Mouse (Mus musculus) layer of hippocampus, adult 18-20 months (tissue): Measurements from ENCODE around the gene Wfdc2. TPM values are rescaled to one million over a fixed set of nuclear protein-coding genes. Genes with fewer than 3 reads are reported as not detected.
A peak's percentile ranks its signal among the peaks of the same experiment; 100 is the strongest.

Experiments
- DNase-seq, 2 experiments: peaks; one replicate each; pipeline ENCODE4 v3.0.0; 2022; ENCODE audit warnings: low spot score in 2 of 2
- long read RNA-seq: library from polyadenylated mRNA; stranded (forward); transcript quantifications from one replicate; pipeline ENCODE4 v2.0.0, GENCODE M21; 2021
- total RNA-seq, 2 experiments: library from RNA; stranded (reverse); gene quantifications; 2 replicates each; pipeline ENCODE4 v1.2.3; 2021

Wfdc2 gene
- under 1 TPM; 0.67 to 0.96 TPM for total RNA-seq
- long read RNA-seq = 0 reads

DNA sequence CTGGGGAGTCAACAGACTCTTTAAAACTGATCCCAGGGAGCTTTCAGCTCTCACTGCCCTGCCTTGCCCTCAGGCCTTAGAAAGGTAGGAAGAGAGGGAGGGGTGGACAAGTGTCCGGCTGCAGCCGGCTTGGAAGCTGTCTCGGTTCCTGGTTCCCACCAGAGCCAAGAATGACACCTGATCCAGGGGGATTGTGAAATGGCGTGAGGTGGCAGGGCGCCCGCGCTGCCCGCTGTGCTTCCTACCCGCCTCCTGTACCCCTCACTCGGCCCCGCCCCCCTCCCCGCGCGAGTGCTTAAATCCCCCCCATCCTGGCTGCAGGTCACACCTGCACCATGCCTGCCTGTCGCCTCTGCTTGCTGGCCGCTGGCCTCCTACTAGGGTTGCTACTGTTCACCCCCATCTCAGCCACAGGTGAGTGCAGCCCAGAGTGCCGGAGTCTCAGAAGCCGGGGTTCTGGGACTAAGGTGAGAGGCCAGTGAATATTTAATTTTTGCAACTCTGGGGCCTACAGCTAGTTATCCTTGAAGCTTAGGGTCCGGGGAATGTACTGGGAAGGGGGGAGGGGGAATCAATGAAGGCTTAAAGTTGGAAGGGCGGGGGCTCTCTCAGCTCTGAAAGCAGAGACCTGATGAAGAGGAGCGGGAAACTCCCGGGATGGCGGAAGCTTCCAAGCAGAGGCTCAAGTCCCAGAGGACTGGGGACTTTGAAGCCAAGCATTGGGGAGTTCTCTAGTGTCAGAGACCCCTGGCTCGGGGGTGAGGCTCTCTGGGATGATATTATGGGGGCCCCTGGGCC is at the start of gene Wfdc2:
TSS of gene Wfdc2 (plus strand) at position 23 of the 798 bp plus-strand sequence.
- no peak for DNase-seq

DNA sequence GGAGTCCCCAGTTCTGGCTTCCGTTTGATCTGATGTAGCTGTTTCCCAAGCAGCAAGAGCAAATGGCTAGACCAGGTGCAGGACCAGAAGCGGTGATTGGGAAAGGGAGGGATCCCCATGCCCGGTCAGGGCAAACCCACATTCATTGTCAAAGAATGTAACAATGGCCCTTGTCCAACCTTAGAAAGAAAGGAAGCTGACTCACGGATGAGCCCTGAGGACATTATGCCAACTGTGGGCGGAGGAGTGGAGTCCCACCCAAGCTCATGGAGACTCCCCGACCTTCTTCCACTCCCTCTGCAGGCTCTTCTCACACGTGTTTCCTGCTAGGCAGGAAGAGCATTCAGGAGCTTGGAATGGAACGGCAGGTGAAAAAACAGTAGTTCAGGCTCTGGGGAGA is 48.8 kb upstream of the Wfdc2 start:
- no peak for DNase-seq

DNA sequence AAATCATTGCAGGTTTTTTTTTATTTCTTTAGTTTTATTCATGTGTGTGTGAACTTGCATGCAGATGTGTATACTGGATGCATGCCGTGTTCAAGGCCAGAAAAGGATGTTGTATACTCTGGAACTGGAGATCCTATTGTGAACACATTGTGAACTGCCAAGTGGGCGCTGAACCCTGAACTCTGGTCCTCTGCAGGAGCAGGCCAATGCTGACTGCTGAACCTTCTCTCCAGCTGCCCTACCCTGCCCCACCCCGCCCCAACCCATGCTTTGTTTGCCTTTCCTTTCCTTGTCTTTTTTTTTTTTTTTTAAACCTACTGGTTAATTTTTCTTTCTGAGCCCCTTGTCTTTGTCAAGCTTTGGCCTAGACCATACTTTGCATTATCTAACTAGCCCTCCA is 47.3 kb upstream of the Wfdc2 start:
- DNase-seq = no peak

DNA sequence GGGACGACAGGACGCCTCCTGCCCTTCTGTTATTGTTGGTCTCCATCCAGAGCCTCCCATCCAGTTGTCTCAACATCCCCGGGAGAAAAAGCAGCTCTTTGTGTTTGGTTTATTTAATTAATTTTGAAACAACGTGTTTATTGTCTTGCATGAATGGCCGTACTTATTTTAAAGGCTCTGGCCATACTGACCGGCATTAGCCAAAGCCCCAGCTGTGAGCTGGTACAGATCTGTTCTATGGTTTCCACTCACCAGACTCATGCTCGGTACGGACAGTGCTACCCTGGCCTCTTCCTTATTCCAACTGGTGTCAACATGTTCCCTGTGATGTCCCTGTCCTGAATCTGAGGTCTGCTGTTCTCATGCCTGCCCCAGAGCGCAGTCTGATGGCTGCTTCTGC is 46.3 kb upstream of the Wfdc2 start:
- DNase-seq = peak in 1 of 2 experiments; percentile 35

DNA sequence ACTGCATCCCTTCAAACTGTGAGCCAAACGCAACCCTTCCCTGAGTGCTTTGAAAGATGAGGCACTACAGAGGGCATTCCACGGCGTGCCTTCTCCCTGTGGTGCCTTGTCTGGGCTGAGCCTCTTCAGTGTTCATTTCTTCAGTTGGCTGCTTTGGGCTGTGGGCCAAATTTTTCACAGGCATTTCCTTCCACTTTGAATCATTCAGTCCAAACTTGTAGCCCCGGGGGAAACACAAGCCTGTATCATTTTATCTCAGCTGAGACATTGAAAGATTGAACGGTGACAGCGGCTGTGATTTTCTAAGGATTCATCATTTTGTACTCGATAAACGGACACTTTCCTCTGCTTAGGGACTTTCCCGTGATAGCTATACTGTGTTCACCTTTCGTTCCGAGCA is 45.6 kb upstream of the Wfdc2 start:
- no peak for DNase-seq

DNA sequence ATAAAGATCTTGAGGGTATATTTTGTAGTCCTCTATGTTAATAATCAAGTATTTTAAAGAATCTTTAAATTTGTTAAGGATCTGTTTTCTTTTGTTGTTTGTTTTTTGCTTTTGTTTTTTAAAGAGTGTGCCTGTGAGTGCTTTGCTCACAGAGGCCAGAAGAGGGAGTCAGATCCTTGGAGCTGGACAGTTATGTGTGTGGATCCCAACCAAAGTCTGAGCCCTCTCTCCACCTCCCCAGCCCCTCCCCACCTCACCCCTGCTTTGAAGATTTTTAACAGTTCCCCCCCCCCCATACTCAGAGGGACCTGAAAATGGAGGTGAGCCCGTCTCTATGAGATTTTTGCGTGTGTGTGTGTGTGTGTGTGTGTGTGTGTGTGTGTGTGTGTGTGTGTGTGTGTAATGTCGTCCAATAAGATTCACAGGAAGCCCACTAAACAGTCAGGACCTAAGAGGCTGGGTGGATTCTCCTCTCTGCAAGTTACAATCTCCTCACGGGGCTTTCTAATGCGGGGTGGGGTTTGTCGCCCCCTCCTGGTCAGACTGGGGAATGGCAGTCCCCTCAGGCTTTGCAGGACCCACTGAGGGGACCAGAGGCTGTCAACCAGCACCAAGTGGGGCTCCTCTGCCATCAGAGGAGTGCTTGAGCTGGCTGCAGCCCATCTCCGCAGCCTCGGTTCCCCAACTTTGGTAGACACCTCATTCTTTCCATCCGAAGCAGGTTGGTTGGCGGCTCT is 44.6 kb upstream of the Wfdc2 start:
- DNase-seq = peak in 1 of 2 experiments; percentile 71

DNA sequence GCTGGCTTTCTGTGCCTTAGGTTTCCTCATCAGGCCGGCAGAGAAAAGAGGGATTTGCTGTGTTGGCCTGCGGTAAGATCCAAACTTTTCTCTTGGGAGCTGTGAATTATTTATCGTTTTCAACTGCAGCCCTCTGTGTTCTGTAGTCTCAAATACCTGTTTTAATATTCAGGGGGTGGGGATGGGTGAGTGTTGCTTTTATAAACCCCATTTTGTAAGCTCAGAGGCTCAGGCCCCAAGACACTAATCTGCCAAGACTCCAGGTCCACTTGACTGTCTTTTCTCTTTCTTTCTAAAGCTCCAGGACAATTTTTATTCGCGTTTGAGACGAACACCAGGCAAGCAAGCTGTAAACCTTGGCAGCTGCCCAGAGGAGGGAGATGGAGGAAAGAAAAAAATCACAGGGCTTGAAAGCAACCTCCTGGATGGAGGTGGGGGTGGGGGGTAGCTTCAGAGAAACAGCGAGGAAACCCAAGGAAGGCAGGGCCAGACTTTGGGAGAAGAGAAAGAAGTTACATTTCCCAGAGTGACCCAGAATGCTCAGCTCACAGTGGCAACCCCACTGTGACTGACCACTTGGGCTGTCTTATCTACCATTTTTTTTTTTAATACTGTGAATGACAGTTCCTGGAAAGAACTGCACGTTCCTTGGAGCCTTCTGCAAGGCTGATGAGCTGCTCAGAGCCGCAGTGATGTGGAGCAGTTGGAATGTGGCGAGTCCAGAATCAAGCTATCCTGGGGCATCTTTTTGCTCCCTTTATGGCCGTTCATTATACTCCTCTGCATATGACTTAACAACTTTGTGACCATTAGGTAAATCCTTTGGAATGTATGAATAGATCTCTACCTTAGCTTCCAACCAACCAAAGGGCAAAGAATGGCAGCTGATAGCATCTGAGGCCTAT is 43.7 kb upstream of the Wfdc2 start:
- peak in 1 of 2 experiments; percentile 24 for DNase-seq

DNA sequence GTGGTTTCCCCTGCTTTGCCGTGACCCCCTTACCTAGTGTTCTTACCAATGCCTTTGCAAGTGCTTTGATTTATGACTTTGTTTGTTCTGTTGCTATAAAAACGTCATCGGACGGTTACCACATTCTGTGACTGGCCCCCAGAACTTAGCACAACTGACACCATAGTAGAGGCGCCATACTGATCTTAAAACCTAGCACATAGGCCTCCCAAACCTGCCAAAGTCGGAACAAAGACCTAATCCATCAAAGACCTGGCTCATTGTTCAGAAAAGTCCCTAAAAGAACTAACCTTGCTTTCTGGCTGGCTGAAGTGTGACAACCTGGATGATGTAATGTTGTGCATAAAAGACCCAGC is 43.1 kb upstream of the Wfdc2 start:
- no peak for DNase-seq

DNA sequence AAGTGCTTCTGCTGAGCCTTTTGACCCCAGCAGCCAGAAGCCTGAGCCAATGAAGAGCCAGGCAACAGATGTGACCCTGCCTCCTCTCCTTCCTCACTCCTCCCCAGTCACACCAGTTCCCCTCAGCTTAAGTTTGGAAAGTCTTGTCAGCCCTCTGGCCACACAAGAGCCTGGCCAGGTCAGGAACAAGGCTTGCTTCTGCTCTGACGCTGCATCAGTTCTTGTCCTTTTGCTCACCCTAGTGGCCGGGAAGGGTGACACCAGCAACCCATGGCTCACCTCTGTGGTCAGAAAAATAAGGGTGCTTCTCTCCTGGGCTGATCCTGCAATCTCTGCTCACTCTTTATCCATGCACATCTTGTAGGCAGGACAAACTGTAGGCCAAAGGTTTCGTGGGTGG is 41.4 kb upstream of the Wfdc2 start:
- DNase-seq = no peak

DNA sequence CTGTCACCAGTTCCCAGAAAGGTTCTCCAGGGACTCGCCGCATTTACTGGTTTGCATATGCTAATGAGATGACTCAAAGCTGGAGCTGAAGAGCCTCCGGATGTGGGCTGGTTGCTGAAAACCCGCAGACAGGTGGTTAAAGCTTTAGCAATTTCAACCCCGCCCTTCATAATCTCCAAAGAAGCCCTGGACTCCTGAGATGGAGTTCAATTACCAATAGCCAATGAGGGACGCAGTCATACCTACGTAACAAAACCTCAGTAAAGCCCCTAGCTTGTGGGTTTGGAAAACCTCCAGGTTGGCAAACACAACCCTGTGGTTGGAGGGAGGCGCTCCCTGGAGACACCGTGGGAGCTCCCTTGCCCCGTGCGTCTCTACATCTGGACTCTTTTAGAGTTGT is 40.4 kb upstream of the Wfdc2 start:
- DNase-seq = no peak

DNA sequence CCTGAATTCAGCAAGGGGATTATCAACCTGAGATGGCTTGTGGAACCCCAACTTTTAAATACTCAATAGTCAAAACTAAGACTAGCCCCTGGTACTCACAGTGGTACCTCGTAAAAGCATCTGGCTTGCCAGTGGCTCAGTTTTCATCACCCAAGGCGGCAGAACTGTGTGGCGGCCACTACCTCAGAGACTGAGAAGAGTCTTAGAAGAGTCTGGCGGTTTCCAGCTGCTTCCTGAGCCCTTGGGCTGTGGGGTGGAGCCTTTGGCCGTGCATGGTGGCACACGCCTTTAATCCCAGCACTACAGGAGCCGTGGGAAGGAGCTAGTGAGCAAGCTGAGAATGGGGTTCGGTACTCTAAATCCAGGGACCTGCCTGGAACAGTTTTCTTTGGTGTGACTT is 39.9 kb upstream of the Wfdc2 start:
- no peak for DNase-seq

DNA sequence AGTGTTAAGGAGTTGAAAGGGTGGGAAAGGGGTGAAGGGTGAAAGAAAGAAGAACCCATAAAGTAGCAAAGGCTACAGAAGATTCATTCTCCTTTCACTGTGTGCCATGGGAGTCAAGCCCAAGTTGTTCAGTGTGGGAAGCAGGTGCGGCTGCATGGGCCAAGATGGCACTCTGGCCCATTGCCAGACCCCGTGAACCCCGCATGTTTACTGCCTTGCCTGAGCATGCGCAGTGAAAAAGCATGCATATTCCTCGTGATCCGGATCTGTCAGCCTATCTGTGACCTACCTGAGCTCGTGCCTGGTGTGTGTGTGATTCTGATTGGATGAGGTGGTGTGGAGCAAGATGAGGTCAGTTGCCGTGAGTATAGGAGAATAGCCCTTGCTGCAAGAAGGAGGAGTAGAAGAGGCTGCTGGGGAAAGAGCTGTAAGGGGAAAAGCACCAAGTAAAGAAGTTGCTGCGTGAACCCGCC is 38.9 kb upstream of the Wfdc2 start:
- DNase-seq = no peak

DNA sequence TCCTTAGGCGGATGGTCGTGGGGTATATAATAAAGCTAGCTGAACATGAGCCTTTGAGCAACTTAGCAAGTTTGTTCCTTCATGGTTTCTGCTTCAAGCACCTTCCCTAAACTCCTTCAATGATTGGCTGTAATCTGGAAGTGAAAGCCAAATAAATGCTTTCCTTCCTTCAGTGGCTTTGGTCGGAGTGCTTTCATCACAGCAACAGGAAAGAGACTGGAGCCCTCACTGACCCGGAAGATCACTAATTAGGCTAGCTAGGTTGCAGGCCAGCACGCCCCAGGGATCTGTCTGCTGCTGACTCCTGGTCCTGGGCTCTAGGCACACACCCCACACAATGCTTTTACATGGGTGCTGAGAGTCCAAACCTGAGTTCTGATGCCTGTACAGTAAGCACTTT is 33.7 kb upstream of the Wfdc2 start:
- no peak for DNase-seq

DNA sequence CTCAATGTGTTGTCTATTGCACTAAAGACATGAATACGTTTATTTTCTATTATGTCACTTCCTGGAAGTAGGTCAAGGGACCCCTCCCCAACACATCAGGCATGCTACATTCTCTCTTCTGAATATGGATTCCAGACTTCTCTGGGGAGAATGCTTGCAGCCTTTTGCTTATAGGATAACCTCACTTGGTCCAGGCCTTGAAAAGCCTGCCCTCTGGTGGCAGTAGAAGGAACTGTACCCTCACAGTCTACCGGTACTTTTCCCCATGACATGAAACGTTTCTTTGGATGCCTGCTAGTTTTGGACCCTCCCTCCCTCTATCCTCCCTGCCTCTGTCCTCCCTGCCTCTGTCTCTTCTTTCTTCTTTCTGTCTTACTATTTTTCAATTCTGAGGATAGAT is 31.0 kb upstream of the Wfdc2 start:
- DNase-seq = peak; percentile 63 to 88

DNA sequence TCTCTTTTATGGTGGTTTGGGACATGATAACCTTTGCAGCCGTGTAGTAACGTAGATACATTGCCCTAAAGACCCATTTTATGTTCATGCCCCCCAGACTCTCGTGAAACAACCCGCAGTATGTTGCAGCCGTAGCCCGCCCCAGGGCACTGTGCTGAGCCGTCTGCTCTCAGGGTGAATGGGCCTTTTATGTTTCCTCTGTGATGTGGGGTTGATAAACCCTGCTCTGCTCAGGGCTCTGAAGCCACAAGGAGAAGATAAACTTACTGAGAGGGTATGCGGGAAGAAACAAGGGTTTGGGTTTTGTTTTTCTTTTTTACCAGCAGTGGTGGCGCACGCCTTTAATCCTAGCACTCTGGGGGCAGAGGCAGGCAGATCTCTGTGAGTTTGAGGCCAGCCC is 27.9 kb upstream of the Wfdc2 start:
- DNase-seq = no peak

DNA sequence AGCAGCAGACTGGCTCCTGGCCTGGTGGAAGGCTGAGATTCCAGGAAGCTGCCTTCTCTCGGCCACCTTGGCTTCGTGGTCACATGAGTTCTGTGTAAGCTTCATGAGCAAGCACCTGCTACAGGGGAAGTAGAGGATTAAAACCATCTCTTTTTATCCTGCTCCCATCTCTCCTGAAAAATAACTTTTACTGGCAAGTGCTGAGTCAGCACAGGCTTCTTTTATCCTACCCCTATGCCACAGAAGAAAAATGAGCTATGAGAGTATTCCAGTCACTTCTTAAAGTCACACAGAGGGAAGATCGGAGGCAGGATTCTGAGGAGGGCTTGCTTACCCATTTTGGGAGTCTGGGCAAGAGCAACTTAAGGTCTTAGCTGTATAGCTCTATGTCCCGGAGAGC is 25.2 kb upstream of the Wfdc2 start:
- no peak for DNase-seq

DNA sequence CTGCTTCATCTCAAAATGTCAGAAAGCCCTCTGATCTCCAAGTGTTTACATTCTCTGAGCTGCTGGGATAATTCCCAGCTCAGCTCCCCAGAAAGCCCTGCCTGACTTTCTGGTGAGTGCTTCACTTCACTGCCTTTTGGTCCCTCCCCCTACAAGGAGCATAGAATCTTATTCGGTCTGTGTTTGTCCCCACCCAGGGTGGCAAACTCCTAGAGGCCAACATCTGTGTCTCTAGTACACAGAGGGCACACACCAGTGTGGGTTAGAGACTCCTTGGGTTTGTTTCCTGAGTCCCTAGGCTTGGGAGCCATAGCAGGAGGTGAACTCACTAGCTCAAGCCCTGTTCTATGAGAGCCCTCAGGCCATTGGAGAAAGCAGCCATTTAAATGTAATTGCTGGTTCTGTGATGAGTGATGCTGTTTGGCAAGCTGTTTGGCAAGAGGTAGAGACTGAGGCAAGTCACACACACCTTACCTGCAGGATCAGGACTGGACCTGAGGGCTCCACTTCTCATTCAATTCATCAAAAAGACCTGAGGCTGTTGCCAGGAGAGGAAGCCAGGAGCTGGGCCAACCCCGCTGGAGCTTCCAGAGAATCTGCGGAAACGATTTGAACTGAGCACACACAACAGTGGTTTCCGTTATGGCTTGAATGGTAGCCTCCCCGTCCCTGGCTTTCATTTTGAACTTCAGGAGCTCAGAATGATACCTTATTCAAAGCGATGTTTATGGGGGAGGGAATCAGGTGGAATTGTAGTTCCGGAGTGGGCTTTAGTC is 21.4 kb upstream of the Wfdc2 start:
- DNase-seq = no peak

DNA sequence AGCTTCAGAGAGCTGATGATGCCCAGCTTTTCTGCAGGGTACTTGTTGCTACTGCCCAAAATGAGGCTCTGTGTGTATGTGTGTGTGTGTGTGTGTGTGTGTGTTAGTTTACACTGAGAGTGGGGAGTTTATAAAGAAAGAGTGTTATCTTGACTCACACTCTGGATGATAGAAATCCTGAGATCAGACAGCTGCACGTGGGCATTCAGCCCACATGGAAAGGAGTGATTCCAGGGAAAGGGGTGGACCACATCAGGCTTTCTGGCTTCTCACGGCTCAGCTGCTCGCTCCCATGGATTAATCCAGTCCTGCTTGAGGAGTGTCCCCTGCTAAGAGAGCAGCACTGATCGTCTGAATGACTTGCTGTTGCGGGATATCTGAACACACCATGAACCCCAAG is 20.1 kb upstream of the Wfdc2 start:
- DNase-seq = peak; percentile 39 to 61

DNA sequence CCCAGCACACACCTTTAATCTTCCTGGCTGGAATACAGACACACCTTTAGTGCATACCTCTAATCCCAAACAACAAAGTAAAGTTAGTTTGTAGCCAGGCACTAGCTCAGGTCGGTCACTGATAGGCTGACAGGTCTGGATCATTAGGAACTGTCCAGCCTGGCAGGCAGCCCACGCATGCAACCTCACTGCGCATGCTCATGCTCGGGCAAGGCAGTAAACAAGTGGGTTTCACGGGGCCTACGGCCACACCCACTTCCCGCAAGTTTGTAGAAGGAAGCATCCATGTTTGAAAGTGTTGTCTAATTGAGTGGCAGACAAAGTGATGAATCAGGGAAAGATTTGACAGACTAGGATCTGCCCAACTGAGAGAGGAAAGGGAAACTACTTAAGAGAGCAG is 19.6 kb upstream of the Wfdc2 start:
- DNase-seq = no peak

DNA sequence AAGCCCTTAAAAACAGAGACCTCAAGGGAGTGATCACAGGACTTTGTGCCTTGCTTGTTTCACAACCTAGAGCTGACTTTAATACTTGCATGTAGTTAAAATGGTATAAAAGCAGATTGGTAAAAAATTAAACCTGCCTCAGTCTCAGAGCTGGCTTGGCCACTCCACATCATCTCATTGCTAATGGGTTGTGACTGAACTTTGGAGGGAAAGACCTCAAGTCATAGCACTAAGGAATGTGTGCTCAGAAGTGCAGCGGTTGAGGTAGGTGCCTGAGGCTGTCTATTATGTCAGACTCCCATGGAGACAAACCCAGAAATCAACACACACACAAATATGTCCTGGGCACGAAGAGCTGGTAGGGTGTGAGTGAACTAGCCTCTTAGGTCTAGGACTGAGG is 18.5 kb upstream of the Wfdc2 start:
- no peak for DNase-seq
